Mouse (Mus musculus) cortical plate, adult 2 months (tissue): ENCODE measurements around the gene Ifnar2.

Source experiments
- CTCF ChIP-seq: fragments of 200-500 bp; IDR thresholded peaks from 2 replicates; pipeline ENCODE4 v1.5.1; 2011; ENCODE audit warnings: mild to moderate bottlenecking, control low read depth, low read length; ENCODE audit not compliant: insufficient read depth; ENCODE audit errors: extremely low read depth
- POLR2A ChIP-seq: fragments of 200-500 bp; IDR thresholded peaks from 2 replicates; pipeline ENCODE4 v1.6.1; 2011; ENCODE audit warnings: mild to moderate bottlenecking, low read length, control low read depth; ENCODE audit not compliant: insufficient read depth; ENCODE audit errors: extremely low read depth

DNA sequence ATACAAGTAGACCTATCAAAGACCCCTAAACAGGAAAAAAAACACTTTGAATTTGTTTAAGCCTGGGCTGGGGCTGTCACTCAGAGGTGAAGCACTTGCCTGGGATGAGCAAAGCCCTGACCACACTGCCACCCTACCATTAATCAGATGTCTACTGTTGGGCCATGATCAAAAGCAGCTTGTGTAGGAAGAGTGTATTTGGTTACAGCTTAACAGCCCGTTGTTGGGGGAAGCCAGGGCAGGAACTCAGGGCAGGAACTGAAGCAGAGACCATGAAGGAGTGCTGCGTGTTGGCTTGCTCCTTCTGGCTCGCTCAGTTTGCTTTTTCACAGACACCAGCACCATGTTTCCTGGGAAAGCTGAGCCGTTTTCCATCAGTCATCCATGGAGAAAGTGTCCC lies 54.0 kb downstream of the Ifnar2 start:
- TF ChIP-seq CTCF (no peak), POLR2A (no peak)
